Mouse (Mus musculus): ENCODE data around the gene Hspb9.

Gene Hspb9

GRCm38 (mm10) chr11:100713735-100714533 is at the start of gene Hspb9:
Hspb9 (plus strand) TSS chr11:100713850.
- no peak for DNase-seq (ENCODE audit: low spot score in 2 of 2)

- DNase-seq (ENCODE audit: low spot score in 2 of 2) = no peak
Observed at GRCm38 (mm10) chr11:100671049-100671448, 42.6 kb upstream of the Hspb9 start.

GRCm38 (mm10) chr11:100671956-100672355 is 41.7 kb upstream of the Hspb9 start:
- DNase-seq (ENCODE audit: low spot score in 2 of 2) = no peak

GRCm38 (mm10) chr11:100673169-100673568 is 40.5 kb upstream of the Hspb9 start:
- DNase-seq (ENCODE audit: low spot score in 2 of 2) = no peak

GRCm38 (mm10) chr11:100677810-100678209 is 35.8 kb upstream of the Hspb9 start:
- no peak for DNase-seq (ENCODE audit: low spot score in 2 of 2)

GRCm38 (mm10) chr11:100681826-100682225 is 31.8 kb upstream of the Hspb9 start:
- DNase-seq (ENCODE audit: low spot score in 2 of 2) = no peak

- no peak for DNase-seq (ENCODE audit: low spot score in 2 of 2)
Observed at GRCm38 (mm10) chr11:100682526-100682925, 31.1 kb upstream of the Hspb9 start.

- DNase-seq (ENCODE audit: low spot score in 2 of 2) = no peak
Observed at GRCm38 (mm10) chr11:100684084-100684483, 29.6 kb upstream of the Hspb9 start.

- no peak for DNase-seq (ENCODE audit: low spot score in 2 of 2)
Observed at GRCm38 (mm10) chr11:100685371-100685770, 28.3 kb upstream of the Hspb9 start.

- no peak for DNase-seq (ENCODE audit: low spot score in 2 of 2)
Observed at GRCm38 (mm10) chr11:100687265-100687664, 26.4 kb upstream of the Hspb9 start.

- no peak for DNase-seq (ENCODE audit: low spot score in 2 of 2)
Observed at GRCm38 (mm10) chr11:100688443-100688842, 25.2 kb upstream of the Hspb9 start.

- DNase-seq (ENCODE audit: low spot score in 2 of 2) = no peak
Observed at GRCm38 (mm10) chr11:100690389-100690788, 23.3 kb upstream of the Hspb9 start.

- no peak for DNase-seq (ENCODE audit: low spot score in 2 of 2)
Observed at GRCm38 (mm10) chr11:100692164-100692616, 21.5 kb upstream of the Hspb9 start, which contains the start of gene Zfp385c. Zfp385c (minus strand) TSS chr11:100692455.

- no peak for DNase-seq (ENCODE audit: low spot score in 2 of 2)
Observed at GRCm38 (mm10) chr11:100693154-100693553, 20.5 kb upstream of the Hspb9 start.

GRCm38 (mm10) chr11:100694926-100695325 is 18.7 kb upstream of the Hspb9 start:
- peak; percentile 74 to 76 for DNase-seq (ENCODE audit: low spot score in 2 of 2)

- DNase-seq (ENCODE audit: low spot score in 2 of 2) = no peak
Observed at GRCm38 (mm10) chr11:100697921-100698320, 15.7 kb upstream of the Hspb9 start.

- DNase-seq (ENCODE audit: low spot score in 2 of 2) = no peak
Observed at GRCm38 (mm10) chr11:100700710-100701109, 12.9 kb upstream of the Hspb9 start.

GRCm38 (mm10) chr11:100701301-100701700 is 12.3 kb upstream of the Hspb9 start:
- no peak for DNase-seq (ENCODE audit: low spot score in 2 of 2)

GRCm38 (mm10) chr11:100702081-100702851 is 11.4 kb upstream of the Hspb9 start:
- peak in 1 of 2 experiments; percentile 47 for DNase-seq (ENCODE audit: low spot score in 2 of 2)

GRCm38 (mm10) chr11:100702906-100703305 is 10.7 kb upstream of the Hspb9 start:
- DNase-seq (ENCODE audit: low spot score in 2 of 2) = no peak

- no peak for DNase-seq (ENCODE audit: low spot score in 2 of 2)
Observed at GRCm38 (mm10) chr11:100703366-100703765, 10.3 kb upstream of the Hspb9 start.

GRCm38 (mm10) chr11:100703851-100704531 is 9.7 kb upstream of the Hspb9 start, which contains the start of gene Dhx58:
Dhx58 (minus strand) TSS chr11:100704271.
- DNase-seq (ENCODE audit: low spot score in 2 of 2) = no peak
